Mouse (Mus musculus): ENCODE results near the gene Ccdc28a. TPM values are rescaled to one million over a fixed set of nuclear protein-coding genes. Genes with fewer than 3 reads are reported as not detected.
A peak's percentile ranks its signal among the peaks of the same experiment; 100 is the strongest.

The Ccdc28a gene
- 8.3 and 10.6 TPM in 2 replicates for polyA plus RNA-seq (2016; fragmentation: Nextera tagmentation; extraction: Ambion mirVana)

- DNase-seq (ENCODE audit: low spot score): peak; percentile 91
- no peaks in the 10 kb centered on the region for H3K36me3 ChIP-seq (replicated peaks)
- H3K9me3 ChIP-seq: no peaks in the 10 kb centered on the region
- no peaks in the 10 kb centered on the region for H3K27me3 ChIP-seq (replicated peaks; ENCODE audit: low read depth, poor library complexity, severe bottlenecking)
- H3K4me3 ChIP-seq: peak within 1 kb of the TSS; percentile 79
- 1% methylated on average over 41 of the region's 41 CpGs for WGBS
- H3K4me1 ChIP-seq: peaks cover 7% of the 10 kb centered on the region
- peak within 1 kb of the TSS; percentile 92 for H3K27ac ChIP-seq (replicated peaks)
These were observed at the start of gene Ccdc28a for GRCm38 (mm10) chr10:18234560-18235401. TSS of gene Ccdc28a (minus strand) at chr10:18234998.

GRCm38 (mm10) chr10:18283991-18284390, 49.2 kb upstream of the Ccdc28a start:
- Histone ChIP-seq H3K9me3 (no peaks in the 10 kb centered on the region), H3K27ac (replicated peaks) (no peak overlapping the region), H3K27me3 (replicated peaks; ENCODE audit: low read depth, poor library complexity, severe bottlenecking) (no peaks in the 10 kb centered on the region), H3K4me3 (no peak overlapping the region), H3K36me3 (replicated peaks) (no peaks in the 10 kb centered on the region), H3K4me1 (no peaks in the 10 kb centered on the region)
- 81% methylated on average over 5 of the region's 5 CpGs for WGBS
- DNase-seq (ENCODE audit: low spot score): no peak

DNA sequence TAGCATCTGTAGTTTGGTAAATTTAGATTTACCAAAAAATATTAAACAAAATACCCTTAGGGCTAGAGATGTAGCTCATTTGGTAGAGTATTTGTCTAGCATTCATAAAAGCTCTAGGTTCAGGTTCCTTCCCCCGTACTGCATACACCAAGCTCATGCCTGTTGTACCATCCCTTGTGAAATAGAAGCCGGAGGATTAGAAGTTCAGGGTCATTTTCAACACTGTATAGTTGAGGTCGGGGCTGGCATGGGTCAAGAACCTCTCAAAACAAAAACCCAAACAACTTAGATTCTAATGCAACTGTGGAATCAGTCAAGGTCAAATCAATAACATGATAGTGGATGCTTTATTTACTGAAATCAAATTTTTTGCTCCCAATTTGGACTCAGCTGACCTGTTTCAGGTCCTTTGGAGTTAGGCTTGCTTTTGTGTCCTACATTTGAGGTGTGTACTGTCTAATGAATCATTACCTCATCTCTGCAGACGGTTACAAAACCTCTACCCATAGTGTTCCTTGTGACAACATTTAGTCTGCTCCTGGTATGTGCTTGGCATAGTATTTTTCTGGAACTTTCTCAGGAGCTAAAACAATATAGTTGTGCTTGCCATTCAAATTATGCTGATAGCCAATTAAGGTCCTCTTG, 41.4 kb upstream of the Ccdc28a start:
- DNase-seq (ENCODE audit: low spot score): no peak
- no peaks in the 10 kb centered on the region for H3K4me1 ChIP-seq
- WGBS: 83% methylated on average over 4 of the region's 4 CpGs
- no peak overlapping the region for H3K4me3 ChIP-seq
- no peaks in the 10 kb centered on the region for H3K27me3 ChIP-seq (replicated peaks; ENCODE audit: low read depth, poor library complexity, severe bottlenecking)
- H3K27ac ChIP-seq (replicated peaks): no peak overlapping the region
- H3K9me3 ChIP-seq: 0 out of 2 replicates have a peak, but pooled peaks cover under 1% of the 10 kb centered on the region
- H3K36me3 ChIP-seq (replicated peaks): no peaks in the 10 kb centered on the region

GRCm38 (mm10) chr10:18251345-18251744, 16.5 kb upstream of the Ccdc28a start:
- H3K9me3 ChIP-seq: no peaks in the 10 kb centered on the region
- no peaks in the 10 kb centered on the region for H3K36me3 ChIP-seq (replicated peaks)
- DNase-seq (ENCODE audit: low spot score): no peak
- no peaks in the 10 kb centered on the region for H3K27me3 ChIP-seq (replicated peaks; ENCODE audit: low read depth, poor library complexity, severe bottlenecking)
- WGBS: 66% methylated on average over 4 of the region's 4 CpGs
- no peaks in the 10 kb centered on the region for H3K4me1 ChIP-seq
- H3K4me3 ChIP-seq: no peak overlapping the region
- no peak overlapping the region for H3K27ac ChIP-seq (replicated peaks)

GRCm38 (mm10) chr10:18243614-18244013, 8.8 kb upstream of the Ccdc28a start:
- Histone ChIP-seq H3K4me3 (no peak overlapping the region), H3K27ac (replicated peaks) (no peak overlapping the region), H3K36me3 (replicated peaks) (no peaks in the 10 kb centered on the region), H3K27me3 (replicated peaks; ENCODE audit: low read depth, poor library complexity, severe bottlenecking) (no peaks in the 10 kb centered on the region), H3K4me1 (no peaks in the 10 kb centered on the region), H3K9me3 (no peaks in the 10 kb centered on the region)
- DNase-seq (ENCODE audit: low spot score): no peak
- WGBS: 64% methylated on average over 2 of the region's 2 CpGs

DNA sequence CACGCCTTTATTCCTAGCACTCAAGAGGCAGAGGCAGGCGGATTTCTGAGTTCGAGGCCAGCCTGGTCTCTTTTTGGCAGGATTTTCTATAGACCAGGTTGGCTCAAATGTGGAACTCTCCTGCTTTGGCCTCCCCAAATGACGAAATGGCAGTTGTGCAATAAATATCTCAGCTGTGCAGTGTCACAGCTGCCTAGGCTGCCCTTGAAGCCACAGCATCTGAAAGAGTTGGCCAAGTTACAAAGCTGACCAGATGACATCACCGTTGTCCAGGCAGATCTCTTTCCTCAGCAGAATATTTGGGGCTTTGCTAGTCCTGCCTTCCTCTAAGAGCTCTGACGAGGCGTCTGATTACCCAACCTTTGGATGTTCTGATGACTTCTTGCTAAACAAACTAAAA, 2.4 kb upstream of the Ccdc28a start:
- DNase-seq (ENCODE audit: low spot score): no peak
- peaks cover 7% of the 10 kb centered on the region for H3K4me1 ChIP-seq
- H3K9me3 ChIP-seq: no peaks in the 10 kb centered on the region
- H3K36me3 ChIP-seq (replicated peaks): no peaks in the 10 kb centered on the region
- no peaks in the 10 kb centered on the region for H3K27me3 ChIP-seq (replicated peaks; ENCODE audit: low read depth, poor library complexity, severe bottlenecking)
- H3K27ac ChIP-seq (replicated peaks): no peak overlapping the region
- WGBS: 91% methylated on average over 7 of the region's 7 CpGs
- H3K4me3 ChIP-seq: no peak overlapping the region

GRCm38 (mm10) chr10:18236328-18236927, 1.6 kb upstream of the Ccdc28a start:
- no peak overlapping the region for H3K4me3 ChIP-seq
- WGBS: 85% methylated on average over 5 of the region's 5 CpGs

DNA sequence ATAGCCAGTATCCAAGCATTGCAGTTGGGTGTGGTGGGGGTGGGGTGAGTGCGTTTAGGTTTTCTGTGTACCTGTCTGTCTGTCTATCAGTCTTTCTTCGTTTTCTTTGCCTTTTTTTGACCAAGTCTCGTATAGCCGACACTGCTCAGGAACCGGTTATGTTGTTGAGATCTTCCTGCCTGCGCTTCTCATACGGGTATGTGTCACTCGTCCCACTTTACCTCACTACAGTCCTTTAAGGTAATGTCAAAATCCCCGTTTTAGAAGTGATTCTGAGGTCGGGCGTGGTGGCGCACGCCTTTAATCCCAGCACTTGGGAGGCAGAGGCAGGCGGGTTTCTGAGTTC, 577 bp upstream of the Ccdc28a start:
- H3K27ac ChIP-seq (replicated peaks): peak overlapping the region; percentile 92
- DNase-seq (ENCODE audit: low spot score): no peak
- H3K4me1 ChIP-seq: peaks cover 7% of the 10 kb centered on the region
- H3K27me3 ChIP-seq (replicated peaks; ENCODE audit: low read depth, poor library complexity, severe bottlenecking): no peaks in the 10 kb centered on the region
- H3K4me3 ChIP-seq: peak overlapping the region; percentile 79
- no peaks in the 10 kb centered on the region for H3K9me3 ChIP-seq
- WGBS: 13% methylated on average over 14 of the region's 14 CpGs
- no peaks in the 10 kb centered on the region for H3K36me3 ChIP-seq (replicated peaks)

More at GRCm38 (mm10) chr10:18236328-18236927, 1.6 kb upstream of the Ccdc28a start:
- no peaks in the 10 kb centered on the region for H3K27me3 ChIP-seq (replicated peaks; ENCODE audit: low read depth, poor library complexity, severe bottlenecking)
- peaks cover 7% of the 10 kb centered on the region for H3K4me1 ChIP-seq
- H3K36me3 ChIP-seq (replicated peaks): no peaks in the 10 kb centered on the region
- no peaks in the 10 kb centered on the region for H3K9me3 ChIP-seq
- no peak overlapping the region for H3K27ac ChIP-seq (replicated peaks)
- no peak for DNase-seq (ENCODE audit: low spot score)

DNA sequence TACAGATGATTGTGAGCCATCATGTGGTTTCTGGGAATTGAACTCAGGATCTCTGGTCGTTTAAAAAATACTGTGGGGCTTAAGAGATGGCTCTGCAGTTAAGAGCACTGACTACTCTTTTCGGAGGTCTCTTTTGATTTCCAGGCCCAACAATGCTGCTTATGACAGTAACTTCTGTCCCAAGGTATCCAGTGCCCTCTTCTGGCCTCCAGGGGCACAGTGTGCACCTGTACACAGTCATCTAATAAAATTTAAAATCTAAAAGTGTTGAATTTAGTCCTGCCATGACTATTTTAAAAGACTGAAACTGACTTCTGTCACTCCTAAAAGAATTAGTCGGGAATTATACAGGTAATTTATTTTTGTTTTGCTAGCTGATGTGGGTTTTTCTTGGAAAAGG, 907 bp downstream of the Ccdc28a start:
- no peak overlapping the region for H3K4me3 ChIP-seq
- H3K36me3 ChIP-seq (replicated peaks): no peaks in the 10 kb centered on the region
- peaks cover 7% of the 10 kb centered on the region for H3K4me1 ChIP-seq
- H3K27ac ChIP-seq (replicated peaks): no peak overlapping the region
- WGBS: 53% methylated on average over 3 of the region's 3 CpGs
- H3K27me3 ChIP-seq (replicated peaks; ENCODE audit: low read depth, poor library complexity, severe bottlenecking): no peaks in the 10 kb centered on the region
- DNase-seq (ENCODE audit: low spot score): no peak
- no peaks in the 10 kb centered on the region for H3K9me3 ChIP-seq

GRCm38 (mm10) chr10:18224386-18224785, 10.4 kb downstream of the Ccdc28a start:
- 90% methylated on average over 3 of the region's 3 CpGs for WGBS

DNA sequence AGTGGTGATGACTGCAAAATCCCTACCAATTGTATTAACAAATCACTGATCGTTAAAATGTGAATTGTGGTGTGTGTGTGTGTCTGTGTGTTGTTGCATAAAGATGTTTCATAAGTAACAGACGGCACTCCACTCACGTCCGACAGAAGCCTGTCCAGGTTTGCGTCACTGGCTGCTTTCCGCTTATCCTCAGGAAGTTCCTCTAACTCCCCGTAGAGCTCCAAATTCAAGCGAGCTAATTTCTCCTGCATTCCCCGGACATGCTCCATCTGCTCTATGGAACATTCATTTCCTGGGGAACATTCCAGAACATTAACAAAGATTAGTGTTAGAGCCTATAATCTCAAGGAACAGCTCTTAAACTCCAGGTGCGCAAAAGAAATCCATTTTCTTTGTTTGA, 15.4 kb downstream of the Ccdc28a start:
- no peaks in the 10 kb centered on the region for H3K9me3 ChIP-seq
- no peak overlapping the region for H3K27ac ChIP-seq (replicated peaks)
- H3K27me3 ChIP-seq (replicated peaks; ENCODE audit: low read depth, poor library complexity, severe bottlenecking): no peaks in the 10 kb centered on the region
- no peak overlapping the region for H3K4me3 ChIP-seq
- no peaks in the 10 kb centered on the region for H3K36me3 ChIP-seq (replicated peaks)
- H3K4me1 ChIP-seq: peaks cover 2% of the 10 kb centered on the region; the same call in 1 of the 2 replicates
- no peak for DNase-seq (ENCODE audit: low spot score)
- 89% methylated on average over 10 of the region's 10 CpGs for whole genome bisulfite sequencing

More at GRCm38 (mm10) chr10:18224386-18224785, 10.4 kb downstream of the Ccdc28a start:
- Histone ChIP-seq H3K4me3 (no peak overlapping the region), H3K9me3 (no peaks in the 10 kb centered on the region), H3K27me3 (replicated peaks; ENCODE audit: low read depth, poor library complexity, severe bottlenecking) (no peaks in the 10 kb centered on the region), H3K36me3 (replicated peaks) (no peaks in the 10 kb centered on the region), H3K27ac (replicated peaks) (no peak overlapping the region), H3K4me1 (peaks cover 6% of the 10 kb centered on the region; the same call in 1 of the 2 replicates)
- DNase-seq (ENCODE audit: low spot score): no peak

GRCm38 (mm10) chr10:18214124-18214523, 20.7 kb downstream of the Ccdc28a start:
- Histone ChIP-seq H3K4me1 (peaks cover 4% of the 10 kb centered on the region; the same call in 1 of the 2 replicates), H3K4me3 (no peak overlapping the region), H3K9me3 (no peaks in the 10 kb centered on the region), H3K27me3 (replicated peaks; ENCODE audit: low read depth, poor library complexity, severe bottlenecking) (no peaks in the 10 kb centered on the region), H3K36me3 (replicated peaks) (no peaks in the 10 kb centered on the region), H3K27ac (replicated peaks) (no peak overlapping the region)
- no peak for DNase-seq (ENCODE audit: low spot score)
- 90% methylated on average over 5 of the region's 5 CpGs for WGBS

Measured in embryonic facial prominence, embryonic 10.5 days (tissue).